Mouse (Mus musculus): ENCODE measurements around the gene Cmtm8.

The Cmtm8 gene

DNA sequence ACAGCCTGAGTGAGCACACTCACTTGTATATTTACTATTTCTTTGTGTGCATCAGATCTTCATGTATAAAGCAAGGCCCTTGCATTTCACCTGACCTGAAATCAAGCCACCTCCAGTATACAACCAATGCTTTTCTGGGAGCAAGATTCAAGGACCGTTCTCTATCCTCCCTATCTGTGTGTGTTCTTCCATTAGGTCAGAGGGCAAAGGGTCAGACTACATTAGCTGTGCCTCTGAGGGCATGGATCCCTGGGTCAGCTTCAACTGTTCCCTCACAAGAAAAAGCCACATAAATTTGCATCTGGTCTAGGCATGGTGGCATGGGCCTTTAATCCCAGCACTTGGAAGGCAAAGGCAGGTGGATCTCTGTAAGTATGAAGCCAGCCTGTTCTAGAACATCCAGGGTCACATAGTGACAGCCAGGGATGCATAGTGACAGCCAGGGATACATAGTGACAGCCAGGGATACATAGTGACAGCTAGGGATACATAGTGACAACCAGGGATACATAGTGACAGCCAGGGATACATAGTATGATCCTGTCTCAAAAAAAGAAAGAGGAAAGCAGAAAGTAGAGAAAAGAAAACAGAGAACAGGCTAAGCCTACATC, 16.6 kb downstream of the Cmtm8 start:
- in situ Hi-C loops (cut with MboI; ENCODE audit: unreplicated experiment in 2 of 2), result no loop called here

GRCm38 (mm10) chr9:114824166-114824565, 19.8 kb downstream of the Cmtm8 start:
- in situ Hi-C loops (cut with MboI; ENCODE audit: unreplicated experiment in 2 of 2), result loop anchor here in 1 of 2 experiments (25.0 kb wide), 1 partner anchor 1738 kb away; no protein-coding TSS in a partner anchor

DNA sequence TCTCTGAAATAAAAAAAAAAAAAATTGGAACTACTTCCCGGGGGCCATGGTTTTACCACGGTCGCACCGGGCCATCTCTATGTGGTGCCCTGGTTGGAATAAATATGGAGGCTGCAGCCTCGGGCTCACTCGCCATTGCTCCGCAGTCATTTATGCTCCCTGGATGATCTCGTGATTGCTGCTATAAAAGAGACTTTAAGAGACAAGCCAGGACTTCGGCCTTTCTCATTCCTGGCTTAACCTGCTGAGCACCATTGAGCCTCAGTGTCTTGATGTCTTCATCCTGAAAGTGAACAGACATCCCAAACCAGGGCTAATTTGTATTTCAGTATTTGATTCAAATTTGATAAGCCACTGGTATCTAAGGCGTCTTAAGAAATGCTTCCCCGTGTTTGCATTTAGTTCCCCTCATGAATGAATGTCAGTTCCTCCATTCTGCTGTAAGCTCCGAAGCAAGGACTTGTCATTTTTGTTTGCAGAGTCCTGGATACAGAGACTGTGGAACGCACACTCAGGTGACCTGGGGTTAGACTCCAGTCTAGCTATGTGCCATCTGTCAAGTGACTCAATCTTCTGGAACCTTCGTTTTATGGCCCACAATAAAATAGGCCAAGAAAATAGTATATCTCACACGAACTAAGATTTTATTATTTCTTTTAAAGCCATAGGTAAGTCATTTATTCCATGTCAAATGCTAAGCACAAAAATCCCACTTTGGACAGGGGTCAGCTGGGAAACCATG, 22.2 kb downstream of the Cmtm8 start:
- in situ Hi-C loops (cut with MboI; ENCODE audit: unreplicated experiment in 2 of 2), result loop anchor here in 1 of 2 experiments (25.0 kb wide), 1 partner anchor 1741 kb away; no protein-coding TSS in a partner anchor

DNA sequence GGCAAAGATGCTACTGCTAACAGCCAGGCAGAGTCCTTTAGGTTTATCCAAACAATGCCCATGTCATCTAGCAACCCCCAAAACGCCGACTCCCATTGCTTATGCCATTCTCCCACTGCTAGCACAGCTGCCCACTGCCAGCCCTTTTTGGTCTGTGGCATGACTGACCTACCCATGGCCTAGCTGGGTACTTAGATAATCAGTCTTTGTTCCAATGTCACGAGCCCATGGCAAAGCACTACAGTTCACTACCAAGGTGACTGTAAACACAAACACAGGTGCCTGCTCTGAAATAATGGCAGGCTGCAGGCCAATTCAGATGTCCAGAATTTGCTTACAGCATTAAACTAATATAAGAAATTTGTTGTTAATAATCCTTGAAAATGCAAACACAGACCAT, 25.0 kb downstream of the Cmtm8 start:
- in situ Hi-C loops (cut with MboI; ENCODE audit: unreplicated experiment in 2 of 2), result loop anchor here (10.0 to 25.0 kb wide), 4 partner anchors 64 to 1743 kb away; partner anchors contain the start of gene Cnot10 (in 1 of the 2)

DNA sequence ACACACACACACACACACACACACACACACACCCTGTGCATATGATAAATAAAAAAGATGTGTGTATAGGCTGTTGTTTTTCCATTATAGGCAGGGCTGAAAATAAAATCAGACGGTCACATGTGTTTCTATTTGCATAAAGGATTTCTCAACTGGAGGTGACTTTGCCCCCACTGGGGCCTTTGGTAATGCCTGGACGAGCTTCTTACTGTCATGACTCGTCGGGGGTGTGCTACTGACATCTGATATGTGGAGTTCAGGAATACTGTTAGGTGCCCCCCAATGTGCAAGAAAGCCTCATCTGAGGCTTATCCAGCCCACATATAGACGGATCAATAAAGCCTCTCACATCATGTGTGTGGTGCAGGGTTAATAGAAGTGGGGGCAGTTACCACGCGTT, 26.9 kb downstream of the Cmtm8 start:
- in situ Hi-C loops (cut with MboI; ENCODE audit: unreplicated experiment in 2 of 2), result loop anchor here (10.0 to 25.0 kb wide), 4 partner anchors 62 to 1745 kb away; partner anchors contain the start of gene Cnot10 (in 1 of the 2)

DNA sequence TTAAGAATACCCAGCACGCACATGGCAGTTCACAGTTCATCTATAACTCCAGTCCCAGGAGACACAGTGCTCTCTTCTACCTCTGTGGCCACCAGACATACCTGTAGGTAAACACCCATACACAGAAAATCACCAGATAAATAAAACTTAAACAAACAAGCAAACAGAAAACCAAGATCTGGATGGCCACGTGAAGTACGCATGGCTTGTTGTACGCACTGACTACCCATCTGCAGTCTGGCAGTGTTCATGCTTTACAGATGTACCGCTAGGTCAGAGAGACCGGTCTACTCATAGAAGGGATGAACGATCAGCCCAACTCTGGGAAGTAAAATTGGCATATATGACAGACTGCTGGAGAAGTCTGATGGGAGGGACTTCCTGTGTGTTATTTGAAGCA, 27.8 kb downstream of the Cmtm8 start:
- in situ Hi-C loops (cut with MboI; ENCODE audit: unreplicated experiment in 2 of 2), result loop anchor here (10.0 to 25.0 kb wide), 4 partner anchors 61 to 1746 kb away; partner anchors contain the start of gene Cnot10 (in 1 of the 2)

DNA sequence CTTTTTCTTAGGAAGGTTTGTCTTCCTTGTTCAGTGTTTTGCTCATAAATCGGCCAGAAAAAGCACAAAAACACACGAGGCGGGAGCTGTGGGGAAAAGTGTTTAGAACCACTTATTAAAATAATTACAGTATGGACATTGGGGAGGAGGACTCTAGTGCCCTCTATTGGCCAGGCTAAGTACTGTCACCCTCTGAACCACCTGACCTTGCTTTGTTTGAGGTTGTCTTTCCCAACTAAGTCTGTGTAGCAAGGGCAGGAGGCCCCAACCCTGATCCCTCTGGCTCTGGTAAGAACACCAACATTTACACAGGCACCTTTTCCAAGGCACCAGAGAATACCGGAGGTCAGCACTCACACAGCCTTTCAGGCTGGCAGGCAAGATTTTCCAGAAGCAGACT, 28.6 kb downstream of the Cmtm8 start:
- in situ Hi-C loops (cut with MboI; ENCODE audit: unreplicated experiment in 2 of 2), result loop anchor here (10.0 to 25.0 kb wide), 4 partner anchors 61 to 1747 kb away; partner anchors contain the start of gene Cnot10 (in 1 of the 2)

DNA sequence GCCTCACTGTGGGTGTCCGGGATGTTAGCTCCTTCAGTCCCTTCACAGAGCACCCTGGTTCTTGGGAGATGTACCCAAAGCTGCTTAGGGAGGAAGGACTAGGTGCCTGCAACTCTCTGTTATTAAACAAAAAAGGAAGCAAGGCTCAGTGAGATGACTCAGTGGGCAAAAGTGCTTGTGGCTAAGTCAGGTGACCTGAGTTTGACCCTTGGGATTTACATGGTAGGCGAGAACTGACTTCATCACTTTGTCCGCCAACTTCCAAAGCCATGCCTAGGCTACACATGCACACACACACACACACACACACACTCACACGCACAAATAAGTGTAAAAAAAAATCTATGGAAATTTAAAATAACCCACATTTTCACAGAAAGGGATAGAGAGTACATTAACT, 32.0 kb downstream of the Cmtm8 start:
- in situ Hi-C loops (cut with MboI; ENCODE audit: unreplicated experiment in 2 of 2), result loop anchor here (10.0 to 25.0 kb wide), 4 partner anchors 57 to 1750 kb away; partner anchors contain the start of gene Cnot10 (in 1 of the 2)

DNA sequence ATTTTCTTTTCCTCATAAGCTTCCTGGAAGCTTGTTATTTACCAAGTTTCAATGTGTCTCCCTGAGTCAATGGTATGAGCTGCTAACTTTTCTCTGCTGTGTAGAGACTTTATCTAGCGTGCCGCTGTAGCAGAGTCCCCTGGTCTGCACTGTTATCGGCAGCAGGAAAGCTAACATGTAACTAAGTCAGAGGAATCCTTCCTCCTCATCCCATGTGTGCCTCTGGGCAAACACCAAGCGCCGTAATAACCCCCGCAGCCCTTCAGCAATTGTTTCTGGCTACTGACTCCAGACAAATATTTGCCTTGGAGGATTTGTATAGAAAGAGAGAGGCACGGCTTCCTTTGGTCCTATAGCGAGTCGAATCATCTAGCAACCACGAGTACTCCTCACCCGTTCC, 33.1 kb downstream of the Cmtm8 start:
- in situ Hi-C loops (cut with MboI; ENCODE audit: unreplicated experiment in 2 of 2), result loop anchor here (10.0 to 25.0 kb wide), 4 partner anchors 56 to 1751 kb away; partner anchors contain the start of gene Cnot10 (in 1 of the 2)

DNA sequence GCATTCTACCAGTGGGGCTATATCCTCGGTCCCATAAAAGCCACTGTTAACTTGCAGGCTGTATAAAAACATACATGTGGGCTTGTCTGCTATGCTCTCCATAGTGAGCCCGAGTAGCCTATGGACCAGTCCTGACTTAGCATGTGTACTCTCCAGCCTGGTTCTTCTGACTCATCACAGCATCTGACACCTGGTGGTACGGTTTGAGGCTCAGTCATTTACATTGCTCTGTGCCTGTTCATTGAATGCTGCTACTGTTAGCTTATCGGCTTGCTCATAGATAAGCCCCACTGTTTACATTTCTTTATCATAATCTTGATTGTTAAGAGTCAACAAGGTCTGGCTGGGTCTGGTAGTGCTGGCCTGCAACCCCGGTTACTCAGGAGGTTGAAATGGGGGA, 35.3 kb downstream of the Cmtm8 start:
- in situ Hi-C loops (cut with MboI; ENCODE audit: unreplicated experiment in 2 of 2), result loop anchor here in 1 of 2 experiments (25.0 kb wide), 1 partner anchor 1754 kb away; no protein-coding TSS in a partner anchor

GRCm38 (mm10) chr9:114807261-114807660, 36.7 kb downstream of the Cmtm8 start:
- in situ Hi-C loops (cut with MboI; ENCODE audit: unreplicated experiment in 2 of 2), result loop anchor here in 1 of 2 experiments (25.0 kb wide), 1 partner anchor 1755 kb away; no protein-coding TSS in a partner anchor

- in situ Hi-C loops (cut with MboI; ENCODE audit: unreplicated experiment in 2 of 2), result loop anchor here in 1 of 2 experiments (25.0 kb wide), 1 partner anchor 1757 kb away; no protein-coding TSS in a partner anchor
These were observed 38.7 kb downstream of the Cmtm8 start for GRCm38 (mm10) chr9:114805151-114805671.

- in situ Hi-C loops (cut with MboI; ENCODE audit: unreplicated experiment in 2 of 2), result loop anchor here in 1 of 2 experiments (25.0 kb wide), 1 partner anchor 1760 kb away; no protein-coding TSS in a partner anchor
These were observed 41.8 kb downstream of the Cmtm8 start for GRCm38 (mm10) chr9:114802191-114802590.

- in situ Hi-C loops (cut with MboI; ENCODE audit: unreplicated experiment in 2 of 2), result loop anchor here in 1 of 2 experiments (25.0 kb wide), 1 partner anchor 1761 kb away; no protein-coding TSS in a partner anchor
These were observed 42.7 kb downstream of the Cmtm8 start for GRCm38 (mm10) chr9:114801301-114801700.

GRCm38 (mm10) chr9:114799498-114800107, 44.4 kb downstream of the Cmtm8 start:
- in situ Hi-C loops (cut with MboI; ENCODE audit: unreplicated experiment in 2 of 2), result loop anchor here (5.0 to 25.0 kb wide), 9 partner anchors 37 to 1763 kb away; partner anchors contain the start of gene Stt3b (in 2 of the 2)

GRCm38 (mm10) chr9:114798845-114799244, 45.1 kb downstream of the Cmtm8 start:
- in situ Hi-C loops (cut with MboI; ENCODE audit: unreplicated experiment in 2 of 2), result loop anchor here (5.0 to 25.0 kb wide), 8 partner anchors 37 to 1538 kb away; partner anchors contain the start of gene Stt3b (in 2 of the 2)

DNA sequence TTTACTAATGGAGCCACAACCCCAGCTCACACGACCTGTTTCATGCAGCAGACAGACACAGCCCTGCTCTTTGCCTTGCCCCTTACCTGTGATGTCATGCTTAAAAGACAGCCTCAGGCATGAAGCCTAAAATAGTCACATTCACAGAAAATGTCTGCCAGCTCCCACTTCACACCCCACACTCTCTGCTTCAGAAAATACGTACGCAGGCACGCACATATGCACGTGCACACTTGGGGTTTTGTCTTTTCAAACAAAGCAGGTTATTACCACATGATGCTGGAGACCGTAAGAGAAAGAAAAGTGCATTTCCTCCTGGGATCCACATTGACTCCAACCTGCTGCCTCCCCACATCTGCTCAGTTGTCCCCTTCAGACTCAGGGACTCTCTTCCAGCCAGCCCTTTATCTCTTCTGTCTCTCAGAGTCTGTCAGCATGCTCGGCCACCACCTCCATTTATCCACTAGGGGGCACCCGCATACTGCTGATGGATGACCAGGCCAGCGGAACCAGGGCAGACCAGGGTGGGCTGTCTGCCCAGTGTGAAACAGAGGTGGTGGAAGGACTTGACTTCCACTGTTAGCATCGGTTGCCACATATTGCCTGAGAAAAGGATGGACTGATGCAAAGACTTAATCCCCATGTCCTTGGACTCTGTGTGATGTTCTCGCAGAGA, 46.5 kb downstream of the Cmtm8 start:
- in situ Hi-C loops (cut with MboI; ENCODE audit: unreplicated experiment in 2 of 2), result loop anchor here (5.0 to 25.0 kb wide), 8 partner anchors 35 to 1540 kb away; partner anchors contain the start of gene Stt3b (in 2 of the 2)

DNA sequence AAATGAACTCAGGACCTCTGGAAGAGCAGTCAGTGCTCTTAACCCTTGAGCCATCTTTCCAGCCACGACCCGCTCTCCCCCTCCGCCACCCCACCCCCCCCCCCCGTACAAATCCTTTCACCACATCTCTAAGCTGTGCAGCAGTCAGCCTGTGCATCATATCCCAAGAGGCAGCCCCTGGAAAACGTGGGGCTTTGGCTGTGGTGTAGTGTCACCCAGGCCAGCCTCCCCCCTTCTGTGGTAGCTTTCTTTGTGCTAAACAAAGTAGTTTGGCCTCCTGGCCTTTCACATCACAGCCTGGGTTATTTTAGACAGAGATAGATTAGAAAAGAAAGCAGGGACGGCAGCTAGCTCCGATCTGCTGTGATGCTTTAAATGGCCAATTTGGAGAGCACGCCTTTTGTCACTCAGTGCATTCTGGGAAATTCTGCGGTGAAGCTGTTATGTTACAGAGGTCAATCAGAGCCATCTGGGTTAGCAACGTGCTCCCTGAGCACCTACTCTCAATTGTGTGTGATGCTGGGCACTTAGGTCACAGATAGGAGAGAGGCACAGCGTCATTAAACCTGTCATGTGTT, 47.4 kb downstream of the Cmtm8 start:
- in situ Hi-C loops (cut with MboI; ENCODE audit: unreplicated experiment in 2 of 2), result loop anchor here (5.0 to 25.0 kb wide), 8 partner anchors 34 to 1541 kb away; partner anchors contain the start of gene Stt3b (in 2 of the 2)

DNA sequence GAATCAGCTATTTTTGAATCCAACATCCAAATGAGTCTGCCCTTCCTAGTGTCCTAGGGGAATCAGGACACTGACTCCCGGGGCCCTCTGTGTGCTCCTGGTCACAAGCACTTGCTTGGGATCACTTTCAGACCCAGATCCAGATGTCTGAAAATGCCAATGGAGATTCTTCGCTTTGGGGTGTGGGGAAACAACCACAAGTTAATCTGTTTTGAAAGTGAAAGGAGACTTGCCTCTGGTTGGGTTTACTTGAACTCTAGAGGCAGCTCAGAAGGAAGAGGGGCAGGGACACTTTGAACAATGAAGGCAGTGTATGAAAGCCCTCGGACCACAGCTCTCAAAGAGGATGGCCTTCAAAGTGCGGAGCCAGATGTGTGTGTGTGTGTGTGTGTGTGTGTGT, 49.5 kb downstream of the Cmtm8 start:
- in situ Hi-C loops (cut with MboI; ENCODE audit: unreplicated experiment in 2 of 2), result loop anchor here (10.0 to 25.0 kb wide), 5 partner anchors 518 to 1543 kb away; partner anchors contain the start of gene Stt3b (in 2 of the 2)

All from v-Abl transformed pro-B cells (cell line).